Mouse (Mus musculus): ENCODE results near the gene Helz. TPM values are rescaled to one million over a fixed set of nuclear protein-coding genes. Genes with fewer than 3 reads are reported as not detected.

The Helz gene
- polyA plus RNA-seq, 1 experiment from 2014 or later = 11.7 TPM

- Histone ChIP-seq H3K27ac (no peak overlapping the region), H3K4me3 (replicated peaks; ENCODE audit: low read depth, low read length) (no peak overlapping the region), H3K9me3 (replicated peaks; ENCODE audit: low read length) (no peaks in the 10 kb centered on the region), H3K4me1 (replicated peaks; ENCODE audit: insufficient read depth, low read length) (no peaks in the 10 kb centered on the region), H3K9ac (ENCODE audit: low read depth, low read length) (no peak overlapping the region), H3K36me3 (ENCODE audit: insufficient read depth, low read length) (no peaks in the 10 kb centered on the region), H3K27me3 (ENCODE audit: insufficient read depth, low read length) (no peaks in the 10 kb centered on the region), H3K4me2 (ENCODE audit: low read length) (no peak overlapping the region)
- 76% methylated on average over 4 of the region's 4 CpGs for WGBS
- ATAC-seq (replicated peaks; ENCODE audit: low FRiP score, low read depth) (no peak), DNase-seq (ENCODE audit: low spot score) (no peak)
- TF ChIP-seq CTCF (IDR thresholded peaks at IDR 0.05; ENCODE audit: low read depth) = no peak
Observed at GRCm38 (mm10) chr11:107730940-107731339, 183.2 kb downstream of the Helz start.

DNA sequence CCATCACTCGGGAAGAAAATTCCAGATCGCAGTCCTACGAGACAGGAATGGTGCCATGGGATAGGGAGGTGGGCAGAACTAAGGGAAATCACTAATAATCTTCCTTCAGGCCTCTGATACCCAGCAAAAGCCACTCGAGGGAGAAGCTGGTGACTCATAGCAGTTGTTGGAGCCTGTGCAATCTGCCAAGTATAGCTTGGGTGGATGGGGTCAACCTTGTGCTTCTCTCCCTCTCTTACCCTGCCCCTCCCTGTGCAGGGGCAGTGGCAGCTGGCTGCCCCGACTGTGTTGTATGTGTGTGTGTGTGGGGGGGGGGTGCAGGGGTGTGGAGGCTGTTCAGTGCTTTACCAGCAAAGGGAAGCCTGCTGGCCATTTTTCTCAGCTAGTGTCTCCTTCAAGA lies 183.8 kb downstream of the Helz start:
- H3K27ac ChIP-seq = no peak overlapping the region
- no peak for DNase-seq (ENCODE audit: low spot score)
- no peaks in the 10 kb centered on the region for H3K9me3 ChIP-seq (replicated peaks; ENCODE audit: low read length)
- no peak overlapping the region for H3K9ac ChIP-seq (ENCODE audit: low read depth, low read length)
- no peaks in the 10 kb centered on the region for H3K36me3 ChIP-seq (ENCODE audit: insufficient read depth, low read length)
- no peaks in the 10 kb centered on the region for H3K4me1 ChIP-seq (replicated peaks; ENCODE audit: insufficient read depth, low read length)
- no peak for TF ChIP-seq CTCF (IDR thresholded peaks at IDR 0.05; ENCODE audit: low read depth)
- no peak overlapping the region for H3K4me2 ChIP-seq (ENCODE audit: low read length)
- H3K4me3 ChIP-seq (replicated peaks; ENCODE audit: low read depth, low read length) = no peak overlapping the region
- no peaks in the 10 kb centered on the region for H3K27me3 ChIP-seq (ENCODE audit: insufficient read depth, low read length)
- WGBS = 72% methylated on average over 5 of the region's 5 CpGs
- ATAC-seq (replicated peaks; ENCODE audit: low FRiP score, low read depth) = no peak

- no peaks in the 10 kb centered on the region for H3K27me3 ChIP-seq (ENCODE audit: insufficient read depth, low read length)
- no peak for ATAC-seq (replicated peaks; ENCODE audit: low FRiP score, low read depth)
- peaks cover 8% of the 10 kb centered on the region for H3K4me1 ChIP-seq (replicated peaks; ENCODE audit: insufficient read depth, low read length)
- no peak overlapping the region for H3K27ac ChIP-seq
- no peak overlapping the region for H3K9ac ChIP-seq (ENCODE audit: low read depth, low read length)
- no peaks in the 10 kb centered on the region for H3K36me3 ChIP-seq (ENCODE audit: insufficient read depth, low read length)
- H3K4me3 ChIP-seq (replicated peaks; ENCODE audit: low read depth, low read length) = no peak overlapping the region
- TF ChIP-seq CTCF (IDR thresholded peaks at IDR 0.05; ENCODE audit: low read depth) = peak; percentile 52
- WGBS = 61% methylated on average over 7 of the region's 7 CpGs
- DNase-seq (ENCODE audit: low spot score) = peak; percentile 45
- H3K9me3 ChIP-seq (replicated peaks; ENCODE audit: low read length) = no peaks in the 10 kb centered on the region
- no peak overlapping the region for H3K4me2 ChIP-seq (ENCODE audit: low read length)
Observed at GRCm38 (mm10) chr11:107734133-107734532, 186.4 kb downstream of the Helz start.

GRCm38 (mm10) chr11:107737886-107738285 lies 190.2 kb downstream of the Helz start:
- H3K4me2 ChIP-seq (ENCODE audit: low read length) = no peak overlapping the region
- H3K27me3 ChIP-seq (ENCODE audit: insufficient read depth, low read length) = no peaks in the 10 kb centered on the region
- H3K27ac ChIP-seq = no peak overlapping the region
- no peak for DNase-seq (ENCODE audit: low spot score)
- no peaks in the 10 kb centered on the region for H3K36me3 ChIP-seq (ENCODE audit: insufficient read depth, low read length)
- no peak overlapping the region for H3K4me3 ChIP-seq (replicated peaks; ENCODE audit: low read depth, low read length)
- no peak for TF ChIP-seq CTCF (IDR thresholded peaks at IDR 0.05; ENCODE audit: low read depth)
- 88% methylated on average over 6 of the region's 6 CpGs for WGBS
- H3K4me1 ChIP-seq (replicated peaks; ENCODE audit: insufficient read depth, low read length) = peaks cover 8% of the 10 kb centered on the region
- H3K9me3 ChIP-seq (replicated peaks; ENCODE audit: low read length) = no peaks in the 10 kb centered on the region
- H3K9ac ChIP-seq (ENCODE audit: low read depth, low read length) = no peak overlapping the region
- ATAC-seq (replicated peaks; ENCODE audit: low FRiP score, low read depth) = no peak

DNA sequence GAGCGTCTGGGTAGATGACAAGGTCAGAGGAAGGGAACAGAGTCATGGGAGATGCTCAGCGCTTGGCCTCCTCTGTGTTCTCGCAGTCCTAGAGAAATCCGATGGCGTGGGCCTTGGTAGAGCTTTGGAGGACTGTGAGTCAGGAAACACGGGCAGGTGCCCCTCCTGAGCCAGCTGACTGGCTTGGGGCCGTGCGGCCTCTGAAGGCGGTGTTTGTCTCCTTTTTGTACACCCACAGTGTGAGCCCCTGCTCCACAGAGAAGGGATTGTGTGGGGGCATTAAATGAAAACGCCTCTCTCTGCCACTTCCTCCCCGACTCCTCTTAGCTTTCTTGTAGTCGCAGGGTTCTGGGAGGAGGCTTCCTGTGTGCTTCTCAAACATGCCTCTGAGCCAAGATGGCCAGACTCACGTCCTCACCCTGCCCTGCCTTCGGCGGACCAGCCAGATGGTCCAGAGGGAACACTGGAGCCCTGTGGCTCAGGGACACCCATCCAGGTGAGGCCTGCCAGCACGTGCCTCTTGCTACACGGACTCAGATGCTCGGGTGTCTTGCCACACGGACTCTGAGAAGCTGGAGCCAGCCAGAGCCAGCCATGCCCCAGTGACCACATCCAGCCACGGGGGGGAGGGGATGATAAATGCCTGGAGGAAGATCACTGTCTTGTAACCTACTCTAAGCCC lies 190.8 kb downstream of the Helz start:
- Histone ChIP-seq H3K27me3 (ENCODE audit: insufficient read depth, low read length) (no peaks in the 10 kb centered on the region), H3K4me2 (ENCODE audit: low read length) (no peak overlapping the region), H3K4me1 (replicated peaks; ENCODE audit: insufficient read depth, low read length) (peaks cover 11% of the 10 kb centered on the region), H3K36me3 (ENCODE audit: insufficient read depth, low read length) (no peaks in the 10 kb centered on the region), H3K9me3 (replicated peaks; ENCODE audit: low read length) (no peaks in the 10 kb centered on the region), H3K27ac (no peak overlapping the region), H3K4me3 (replicated peaks; ENCODE audit: low read depth, low read length) (no peak overlapping the region), H3K9ac (ENCODE audit: low read depth, low read length) (no peak overlapping the region)
- TF ChIP-seq CTCF (IDR thresholded peaks at IDR 0.05; ENCODE audit: low read depth) = no peak
- 56% methylated on average over 20 of the region's 20 CpGs for WGBS
- DNase-seq (ENCODE audit: low spot score) (peak; percentile 26), ATAC-seq (replicated peaks; ENCODE audit: low FRiP score, low read depth) (peak; percentile 47; the same call in 1 of the 2 replicates)

- Histone ChIP-seq H3K27ac (no peak overlapping the region), H3K27me3 (ENCODE audit: insufficient read depth, low read length) (no peaks in the 10 kb centered on the region), H3K4me3 (replicated peaks; ENCODE audit: low read depth, low read length) (no peak overlapping the region), H3K4me2 (ENCODE audit: low read length) (no peak overlapping the region), H3K36me3 (ENCODE audit: insufficient read depth, low read length) (no peaks in the 10 kb centered on the region), H3K9me3 (replicated peaks; ENCODE audit: low read length) (no peaks in the 10 kb centered on the region), H3K4me1 (replicated peaks; ENCODE audit: insufficient read depth, low read length) (peaks cover 11% of the 10 kb centered on the region), H3K9ac (ENCODE audit: low read depth, low read length) (no peak overlapping the region)
- no peak for TF ChIP-seq CTCF (IDR thresholded peaks at IDR 0.05; ENCODE audit: low read depth)
- DNase-seq (ENCODE audit: low spot score) (no peak), ATAC-seq (replicated peaks; ENCODE audit: low FRiP score, low read depth) (peak; percentile 44; the same call in 1 of the 2 replicates)
- WGBS = 27% methylated on average over 3 of the region's 3 CpGs
Observed at GRCm38 (mm10) chr11:107743100-107743499, 195.4 kb downstream of the Helz start.

Small RNAs within 50 kb of the gene (microRNA-seq; reads per million reads assigned to microRNA genes)
- gene Mir6932 = not detected

Other genes with a start within 250 kb of the Helz start
- gene Pitpnc1, start 77.2 kb upstream of the Helz start, polyA plus RNA-seq (2015; fragmentation: Nextera tagmentation; extraction: Ambion mirVana) = 19.6 and 21.8 TPM in 2 replicates
- 151 and 163 TPM in 2 replicates for gene Psmd12, start 68.4 kb upstream of the Helz start, polyA plus RNA-seq (2015; fragmentation: Nextera tagmentation; extraction: Ambion mirVana)
- 0.26 and 0.59 TPM in 2 replicates for gene Cacng1, start 168.6 kb downstream of the Helz start, polyA plus RNA-seq (2015; fragmentation: Nextera tagmentation; extraction: Ambion mirVana)
- gene Cacng4, start 246.6 kb downstream of the Helz start, polyA plus RNA-seq (2015; fragmentation: Nextera tagmentation; extraction: Ambion mirVana) = 0.74 and 1.3 TPM in 2 replicates